Mouse (Mus musculus) layer of hippocampus, postnatal 10 days (tissue): ENCODE results near the gene Zdhhc3. TPM values are rescaled to one million over a fixed set of nuclear protein-coding genes. Genes with fewer than 3 reads are reported as not detected.

Source experiments
- DNase-seq, 2 experiments: peaks; one replicate each; pipeline ENCODE4 v3.0.0; 2021; ENCODE audit warnings: low spot score in 2 of 2
- total RNA-seq, 2 experiments: library from RNA; stranded (reverse); gene quantifications; 2 replicates each; pipeline ENCODE4 v1.2.3; 2021

The Zdhhc3 gene
- total RNA-seq, 2 experiments from 2014 or later, result 72.4 to 72.7 TPM

- DNase-seq, result no peak
These were observed 2.6 kb upstream of the Zdhhc3 start for GRCm38 (mm10) chr9:123115566-123115965.

GRCm38 (mm10) chr9:123113931-123114330 is 926 bp upstream of the Zdhhc3 start:
- no peak for DNase-seq

- DNase-seq, result no peak
These were observed 1.2 kb downstream of the Zdhhc3 start for GRCm38 (mm10) chr9:123111751-123112221.

- DNase-seq, result no peak
These were observed 3.8 kb downstream of the Zdhhc3 start for GRCm38 (mm10) chr9:123109188-123109587.

GRCm38 (mm10) chr9:123107186-123107585 is 5.8 kb downstream of the Zdhhc3 start:
- no peak for DNase-seq

GRCm38 (mm10) chr9:123104362-123104761 is 8.6 kb downstream of the Zdhhc3 start:
- no peak for DNase-seq

GRCm38 (mm10) chr9:123103425-123103824 is 9.6 kb downstream of the Zdhhc3 start:
- no peak for DNase-seq

- DNase-seq, result no peak
These were observed 13.2 kb downstream of the Zdhhc3 start for GRCm38 (mm10) chr9:123099631-123100455.

- DNase-seq, result no peak
These were observed 22.2 kb downstream of the Zdhhc3 start for GRCm38 (mm10) chr9:123090844-123091243.

- no peak for DNase-seq
These were observed 25.4 kb downstream of the Zdhhc3 start for GRCm38 (mm10) chr9:123087558-123087957.

- no peak for DNase-seq
These were observed 27.6 kb downstream of the Zdhhc3 start for GRCm38 (mm10) chr9:123085373-123085772.

- DNase-seq, result no peak
These were observed 32.2 kb downstream of the Zdhhc3 start for GRCm38 (mm10) chr9:123080796-123081195.

GRCm38 (mm10) chr9:123080355-123080754 is 32.6 kb downstream of the Zdhhc3 start:
- DNase-seq, result no peak

- DNase-seq, result no peak
These were observed 33.9 kb downstream of the Zdhhc3 start for GRCm38 (mm10) chr9:123079149-123079548.

GRCm38 (mm10) chr9:123060172-123060571 is 52.8 kb downstream of the Zdhhc3 start:
- DNase-seq, result no peak

- DNase-seq, result no peak
These were observed 54.2 kb downstream of the Zdhhc3 start for GRCm38 (mm10) chr9:123058724-123059292.

- DNase-seq, result no peak
These were observed 65.3 kb downstream of the Zdhhc3 start for GRCm38 (mm10) chr9:123047665-123048064.

- DNase-seq, result no peak
These were observed 78.6 kb downstream of the Zdhhc3 start, which contains the start of gene Tgm4 for GRCm38 (mm10) chr9:123034426-123034825. Gene Tgm4, plus strand, starts transcription at chr9:123034726.

- no peak for DNase-seq
These were observed 81.3 kb downstream of the Zdhhc3 start for GRCm38 (mm10) chr9:123031496-123032246.

GRCm38 (mm10) chr9:123024201-123024600 is 88.8 kb downstream of the Zdhhc3 start:
- no peak for DNase-seq

- DNase-seq, result no peak
These were observed 91.2 kb downstream of the Zdhhc3 start for GRCm38 (mm10) chr9:123021636-123022379.
